8 mouse cellular contexts compared by ENCODE assay signal in genomic region chr15:100637661-100638060, GRCm38 (mm10). TPM values are rescaled to one million over a fixed set of nuclear protein-coding genes. Genes with fewer than 3 reads are reported as not detected.
DNase-seq lines count a peak whose midpoint lies in the region; ATAC-seq and TF ChIP-seq lines count a peak whose summit lies in the region.

No protein-coding gene starts in this region.

- H3K9me3 ChIP-seq in MEL (replicated peaks; ENCODE audit: insufficient read depth, low read length) = no peaks in the 10 kb centered on the region
- H3K9me3 ChIP-seq in heart, embryonic 13.5 days = no peaks in the 10 kb centered on the region
- H3K9me3 ChIP-seq in neural tube, embryonic 13.5 days = no peaks in the 10 kb centered on the region

- 0 out of 4 replicates have a peak, but pooled peaks cover 0 to 2% of the 10 kb centered on the region in 2 experiments for H3K27me3 ChIP-seq in MEL (ENCODE audit: control insufficient read depth in 1 of 2, insufficient read depth in 2 of 2, low read length in 2 of 2)
- H3K27me3 ChIP-seq in heart, embryonic 13.5 days (replicated peaks) = peaks cover 62% of the 10 kb centered on the region
- H3K27me3 ChIP-seq in liver, adult 2 months (ENCODE audit: control insufficient read depth, insufficient read depth, low read length) = no peaks in the 10 kb centered on the region
- H3K27me3 ChIP-seq in neural tube, embryonic 13.5 days = peaks cover 60% of the 10 kb centered on the region

- H3K4me1 ChIP-seq in MEL (ENCODE audit: control insufficient read depth in 1 of 2, insufficient read depth in 2 of 2, low read length in 2 of 2) = peaks cover 2 to 18% of the 10 kb centered on the region in 2 experiments
- peaks cover 31% of the 10 kb centered on the region for H3K4me1 ChIP-seq in heart, embryonic 13.5 days
- peaks cover 17% of the 10 kb centered on the region for H3K4me1 ChIP-seq in liver, adult 2 months (ENCODE audit: control insufficient read depth, insufficient read depth, low read length)
- H3K4me1 ChIP-seq in neural tube, embryonic 13.5 days (replicated peaks) = peaks cover 16% of the 10 kb centered on the region

- peak; percentile 34 for TF ChIP-seq RAD21 in MEL (IDR thresholded peaks at IDR 0.05; ENCODE audit: low read depth, low read length)

- no peak overlapping the region for H3K27ac ChIP-seq in MEL (ENCODE audit: control insufficient read depth, low read depth, low read length)
- H3K27ac ChIP-seq in heart, embryonic 13.5 days (replicated peaks) = no peak overlapping the region
- H3K27ac ChIP-seq in liver, adult 2 months (replicated peaks; ENCODE audit: insufficient read depth, low read depth, low read length) = no peak overlapping the region
- H3K27ac ChIP-seq in neural tube, embryonic 13.5 days (replicated peaks) = no peak overlapping the region

- ATAC-seq in heart, embryonic 13.5 days (ENCODE audit: extremely low read depth, insufficient number of reproducible peaks, low FRiP score, low TSS enrichment) = no peak
- no peak for ATAC-seq in neural tube, embryonic 13.5 days (ENCODE audit: low read depth)
- no peak for ATAC-seq in frontal cortex, adult (ENCODE audit: low TSS enrichment)

- WGBS in heart, embryonic 13.5 days = 11% methylated on average over 6 of the region's 6 CpGs
- 11% methylated on average over 6 of the region's 6 CpGs for WGBS in liver, adult 2 months
- 23% methylated on average over 6 of the region's 6 CpGs for WGBS in neural tube, embryonic 13.5 days

- no peak for TF ChIP-seq EP300 in MEL (IDR thresholded peaks at IDR 0.05; ENCODE audit: low read depth in 1 of 2, low read length in 2 of 2)

- H3K4me3 ChIP-seq in MEL (ENCODE audit: control insufficient read depth in 1 of 2, insufficient read depth in 1 of 2, low read depth in 2 of 2, low read length in 2 of 2) = peak overlapping the region in 1 of 2 experiments; percentile 72; a peak in 3 of 4 replicates
- H3K4me3 ChIP-seq in heart, embryonic 13.5 days = peak overlapping the region; percentile 60; the same call in 1 of the 2 replicates
- no peak overlapping the region for H3K4me3 ChIP-seq in liver, adult 2 months (ENCODE audit: insufficient read depth, low read depth, low read length)
- H3K4me3 ChIP-seq in neural tube, embryonic 13.5 days = 0 out of 2 replicates have a peak overlapping the region, but pooled peaks have one; percentile 42

- TF ChIP-seq POLR2A in MEL (IDR thresholded peaks at IDR 0.05; ENCODE audit: control insufficient read depth in 1 of 2, insufficient read depth in 1 of 2, low read depth in 1 of 2, low read length in 2 of 2, poor library complexity in 1 of 2) = no peak
- no peak for TF ChIP-seq POLR2A in liver, adult 2 months (IDR thresholded peaks at IDR 0.05; ENCODE audit: extremely low read depth, insufficient read depth, low read length)

- H3K36me3 ChIP-seq in MEL (ENCODE audit: control insufficient read depth in 1 of 2, insufficient read depth in 2 of 2, low read length in 2 of 2) = peaks cover 3 to 9% of the 10 kb centered on the region in 2 experiments; a peak in 3 of 4 replicates
- H3K36me3 ChIP-seq in heart, embryonic 13.5 days = no peaks in the 10 kb centered on the region
- no peaks in the 10 kb centered on the region for H3K36me3 ChIP-seq in liver, adult 2 months (ENCODE audit: control insufficient read depth, insufficient read depth, low read length)
- no peaks in the 10 kb centered on the region for H3K36me3 ChIP-seq in neural tube, embryonic 13.5 days

- H3K9ac ChIP-seq in MEL (ENCODE audit: control insufficient read depth, low read depth, low read length, poor library complexity, severe bottlenecking) = no peak overlapping the region
- no peak overlapping the region for H3K9ac ChIP-seq in heart, embryonic 13.5 days
- no peak overlapping the region for H3K9ac ChIP-seq in liver, adult 2 months (ENCODE audit: low read depth, low read length)
- no peak overlapping the region for H3K9ac ChIP-seq in neural tube, embryonic 13.5 days

- H3K79me2 ChIP-seq in MEL (ENCODE audit: control insufficient read depth, insufficient read depth, low read length, poor library complexity) = no peaks in the 10 kb centered on the region; the same call in 1 of the 2 replicates
- H3K79me2 ChIP-seq in liver, adult 2 months (ENCODE audit: control insufficient read depth, insufficient read depth, low read length) = peaks cover 7% of the 10 kb centered on the region; the same call in 1 of the 2 replicates

- DNase-seq in adrenal gland, adult (ENCODE audit: inconsistent age in 2 of 2, low spot score in 1 of 2) = peak; percentile 74 to 87
- DNase-seq in adrenal gland, adult 8-10 months = no peak
- peak; percentile 76 for DNase-seq in MEL (ENCODE audit: low read depth, low spot score)
- peak; percentile 52 for DNase-seq in liver, adult 2 months (ENCODE audit: extremely low read depth, low read depth, low spot score)
- no peak for DNase-seq in frontal cortex, postnatal 10 days (ENCODE audit: low spot score in 2 of 2)

- TF ChIP-seq CTCF in MEL (IDR thresholded peaks at IDR 0.05 in 2 of 3, conservative IDR thresholded peaks at IDR 0.05 in 1 of 3; ENCODE audit: control insufficient read depth in 1 of 3, insufficient read depth in 1 of 3, low read depth in 2 of 3, low read length in 3 of 3, poor library complexity in 1 of 3, severe bottlenecking in 1 of 3) = peak; percentile 46 to 68 (median 58); a peak in 5 of 6 replicates
- peak; percentile 76 for TF ChIP-seq CTCF in liver, adult 2 months (IDR thresholded peaks at IDR 0.05; ENCODE audit: low read depth, low read length)

- H3K4me2 ChIP-seq in heart, embryonic 13.5 days = peak overlapping the region; percentile 83
- H3K4me2 ChIP-seq in neural tube, embryonic 13.5 days = no peak overlapping the region

TF ChIP-seq in MEL, 35 proteins besides CTCF, POLR2A, EP300 and RAD21 (continues in another document):
- TF ChIP-seq SMC3 (IDR thresholded peaks at IDR 0.05; ENCODE audit: low read depth, low read length) (peak; percentile 67), HCFC1 (IDR thresholded peaks at IDR 0.05; ENCODE audit: low read depth, low read length) (no peak), KAT2A (conservative IDR thresholded peaks at IDR 0.05; ENCODE audit: low read depth, low read length) (no peak), ETS1 (IDR thresholded peaks at IDR 0.05; ENCODE audit: low read depth, low read length) (no peak), MXI1 (IDR thresholded peaks at IDR 0.05; ENCODE audit: low read depth, low read length) (no peak), ZC3H11A (IDR thresholded peaks at IDR 0.05; ENCODE audit: low read depth, low read length) (peak; percentile 40), MYC (IDR thresholded peaks at IDR 0.05; ENCODE audit: low read depth, low read length) (no peak), MEF2A (IDR thresholded peaks at IDR 0.05; ENCODE audit: extremely low read depth, insufficient replicate concordance, low read depth, low read length, poor library complexity, severe bottlenecking) (no peak)

RNA-seq across cellular contexts. Expression of gene Smagp, which starts 0.9 kb away (rescaled TPM):
- total RNA-seq in adrenal gland, adult 8-10 months (2022) = 10 to 100 TPM; 42.7 to 64.0 (median 55.6) TPM
- total RNA-seq in MEL (2012; rRNA removed) = 1.6 and 2.6 TPM in 2 replicates
- polyA plus RNA-seq in MEL (2012; ENCODE audit: insufficient read depth in 1 of 2, insufficient read length in 2 of 2, low read depth in 1 of 2, low replicate concordance in 2 of 2, missing spikeins in 1 of 2) = 10 to 100 TPM in 1 of 2 experiments, not detected in 1; 22.6 TPM
- 15.3 and 16.0 TPM in 2 replicates for polyA plus RNA-seq in heart, embryonic 13.5 days (2015; fragmentation: Nextera tagmentation; extraction: Ambion mirVana)
- 13.0 and 14.9 TPM in 2 replicates for total RNA-seq in liver, adult 2 months (2014; rRNA removed)
- polyA plus RNA-seq in liver, adult 2 months (2012; rRNA removed) = 57.0 and 80.1 TPM in 2 replicates
- 3.1 and 4.1 TPM in 2 replicates for polyA plus RNA-seq in neural tube, embryonic 13.5 days (2015; fragmentation: Nextera tagmentation; extraction: Ambion mirVana)

RNA-seq across cellular contexts. Expression of gene Dazap2, which starts 22.5 kb away (rescaled TPM):
- total RNA-seq in adrenal gland, adult 8-10 months (2022) = 100 to 1,000 TPM; 235 to 259 (median 252) TPM
- 100 and 107 TPM in 2 replicates for total RNA-seq in MEL (2012; rRNA removed)
- polyA plus RNA-seq in MEL (2012; ENCODE audit: insufficient read depth in 1 of 2, insufficient read length in 2 of 2, low read depth in 1 of 2, low replicate concordance in 2 of 2, missing spikeins in 1 of 2) = 100 to 1,000 TPM; 233 to 341 TPM
- polyA plus RNA-seq in heart, embryonic 13.5 days (2015; fragmentation: Nextera tagmentation; extraction: Ambion mirVana) = 202 and 203 TPM in 2 replicates
- 50.3 and 60.2 TPM in 2 replicates for total RNA-seq in liver, adult 2 months (2014; rRNA removed)
- 395 and 460 TPM in 2 replicates for polyA plus RNA-seq in liver, adult 2 months (2012; rRNA removed)
- 161 and 162 TPM in 2 replicates for polyA plus RNA-seq in neural tube, embryonic 13.5 days (2015; fragmentation: Nextera tagmentation; extraction: Ambion mirVana)

RNA-seq across cellular contexts. Expression of gene Bin2, which starts 31.7 kb away (rescaled TPM):
- total RNA-seq in adrenal gland, adult 8-10 months (2022) = 1 to 10 TPM; 2.5 to 7.0 (median 3.8) TPM
- total RNA-seq in MEL (2012; rRNA removed) = 79.9 and 94.7 TPM in 2 replicates
- polyA plus RNA-seq in MEL (2012; ENCODE audit: insufficient read depth in 1 of 2, insufficient read length in 2 of 2, low read depth in 1 of 2, low replicate concordance in 2 of 2, missing spikeins in 1 of 2) = 100 to 1,000 TPM; 106 to 128 TPM
- polyA plus RNA-seq in heart, embryonic 13.5 days (2015; fragmentation: Nextera tagmentation; extraction: Ambion mirVana) = 2.9 and 3.2 TPM in 2 replicates
- 1.0 and 4.0 TPM in 2 replicates for total RNA-seq in liver, adult 2 months (2014; rRNA removed)
- 1.4 and 4.0 TPM in 2 replicates for polyA plus RNA-seq in liver, adult 2 months (2012; rRNA removed)
- polyA plus RNA-seq in neural tube, embryonic 13.5 days (2015; fragmentation: Nextera tagmentation; extraction: Ambion mirVana) = 2.8 and 3.7 TPM in 2 replicates

RNA-seq across cellular contexts. Expression of gene Pou6f1, which starts 37.9 kb away (rescaled TPM):
- 10 to 100 TPM; 17.1 to 33.5 (median 23.8) TPM for total RNA-seq in adrenal gland, adult 8-10 months (2022)
- total RNA-seq in MEL (2012; rRNA removed) = 0.46 and 0.59 TPM in 2 replicates
- polyA plus RNA-seq in MEL (2012; ENCODE audit: insufficient read depth in 1 of 2, insufficient read length in 2 of 2, low read depth in 1 of 2, low replicate concordance in 2 of 2, missing spikeins in 1 of 2) = 1 to 10 TPM in 1 of 2 experiments, not detected in 1; 2.5 TPM
- polyA plus RNA-seq in heart, embryonic 13.5 days (2015; fragmentation: Nextera tagmentation; extraction: Ambion mirVana) = 4.4 and 5.6 TPM in 2 replicates
- 1.9 and 2.0 TPM in 2 replicates for total RNA-seq in liver, adult 2 months (2014; rRNA removed)
- polyA plus RNA-seq in liver, adult 2 months (2012; rRNA removed) = 3.1 and 5.5 TPM in 2 replicates
- 38.8 and 41.6 TPM in 2 replicates for polyA plus RNA-seq in neural tube, embryonic 13.5 days (2015; fragmentation: Nextera tagmentation; extraction: Ambion mirVana)

RNA-seq across cellular contexts. Expression of gene Cela1, which starts 50.1 kb away (rescaled TPM):
- total RNA-seq in adrenal gland, adult 8-10 months (2022) = 100 to 1,000 TPM; 107 to 119 (median 115) TPM
- 42.2 and 60.3 TPM in 2 replicates for total RNA-seq in MEL (2012; rRNA removed)
- polyA plus RNA-seq in MEL (2012; ENCODE audit: insufficient read depth in 1 of 2, insufficient read length in 2 of 2, low read depth in 1 of 2, low replicate concordance in 2 of 2, missing spikeins in 1 of 2) = 10 to 100 TPM in 1 of 2 experiments, not detected in 1; 51.4 TPM
- polyA plus RNA-seq in heart, embryonic 13.5 days (2015; fragmentation: Nextera tagmentation; extraction: Ambion mirVana) = 1.7 TPM in 2 replicates
- 54.6 and 199 TPM in 2 replicates for total RNA-seq in liver, adult 2 months (2014; rRNA removed)
- polyA plus RNA-seq in liver, adult 2 months (2012; rRNA removed) = 58.3 and 69.1 TPM in 2 replicates
- 1.2 and 2.5 TPM in 2 replicates for polyA plus RNA-seq in neural tube, embryonic 13.5 days (2015; fragmentation: Nextera tagmentation; extraction: Ambion mirVana)

Comparison
In these comparisons a context has a peak if more than half of its experiments do, and no peak if none do; other contexts are left out.
1. DNase-seq: peak in adrenal gland, adult (2 of 2), MEL (single experiment) and liver, adult 2 months (single experiment); none in adrenal gland, adult 8-10 months (single experiment) and frontal cortex, postnatal 10 days (0 of 2).
2. RNA of gene Bin2, which starts 31.7 kb away (polyA plus RNA-seq): 106 to 128 TPM in MEL; 1.4 to 4.0 TPM in liver, adult 2 months, 2.9 to 3.2 TPM in heart, embryonic 13.5 days and 2.8 to 3.7 TPM in neural tube, embryonic 13.5 days; every median in the first group is over 10 times any median in the second.